Comparison of ENCODE assay signal across 9 mouse cellular contexts in the genomic region with DNA sequence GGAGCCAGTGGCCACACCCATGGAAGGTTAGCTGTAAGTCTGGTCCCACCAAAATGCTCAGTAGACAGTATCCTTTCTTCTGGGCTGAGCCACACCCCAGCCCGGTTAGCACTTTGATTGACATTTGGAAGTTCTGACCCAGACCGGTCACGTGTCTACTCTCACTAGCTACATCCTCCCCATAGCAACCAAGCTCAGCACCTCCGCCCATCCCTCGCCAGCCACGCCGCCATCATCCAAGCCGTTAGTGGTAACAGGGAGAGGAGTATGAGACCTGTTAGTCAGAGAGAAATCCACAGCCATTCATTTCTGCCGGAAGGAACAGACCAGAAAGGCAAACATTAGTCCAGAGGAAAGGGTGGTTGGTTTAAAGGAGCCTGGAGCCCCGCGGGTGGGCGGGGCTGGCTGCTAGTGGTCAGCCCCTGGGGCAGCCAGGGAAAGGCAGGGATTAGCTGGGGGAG. TPM values are rescaled to one million over a fixed set of nuclear protein-coding genes. Genes with fewer than 3 reads are reported as not detected.
DNase-seq lines count a peak whose midpoint lies in the region; ATAC-seq lines count a peak whose summit lies in the region.
"Had no signal": no experiment of that assay in that cellular context is flagged by ENCODE, and none has a peak within 500 bp of the region (broad histone marks: within the 10 kb centered on the region; RNA-seq: fewer than 3 reads in every experiment).

No protein-coding gene starts in this region.

- peak overlapping the region; percentile 59 for H3K27ac ChIP-seq in forebrain, embryonic 16.5 days (ENCODE audit: low read length)
- peak overlapping the region; percentile 53; the same call in 1 of the 2 replicates for H3K27ac ChIP-seq in limb, embryonic 12.5 days
- peak overlapping the region; percentile 63; the same call in 1 of the 2 replicates for H3K27ac ChIP-seq in stomach, embryonic 14.5 days (ENCODE audit: low read length)
- H3K27ac ChIP-seq: macrophage had no signal

- 5% methylated on average over 12 of the region's 12 CpGs for WGBS in forebrain, embryonic 16.5 days
- WGBS in limb, embryonic 12.5 days: 20% methylated on average over 12 of the region's 12 CpGs
- WGBS in stomach, embryonic 14.5 days: 18% methylated on average over 12 of the region's 12 CpGs

- no peaks in the 10 kb centered on the region for H3K9me3 ChIP-seq in forebrain, embryonic 16.5 days (ENCODE audit: control insufficient read depth, low read length)
- no peaks in the 10 kb centered on the region for H3K9me3 ChIP-seq in limb, embryonic 12.5 days
- no peaks in the 10 kb centered on the region for H3K9me3 ChIP-seq in stomach, embryonic 14.5 days (ENCODE audit: control insufficient read depth, low read depth, low read length)

- peak; percentile 71 for DNase-seq in retina, postnatal 1 day
- no peak for DNase-seq in retina, embryonic 14.5 days (ENCODE audit: low spot score)
- no peak for DNase-seq in kidney, adult 8-10 months
- no peak for DNase-seq in adrenal gland, adult 2 months
- DNase-seq in cerebellum, adult 11 months: no peak

- peak overlapping the region; percentile 3; the same call in 1 of the 2 replicates for H3K4me3 ChIP-seq in forebrain, embryonic 16.5 days (replicated peaks; ENCODE audit: low read length)
- H3K4me3 ChIP-seq in limb, embryonic 12.5 days (replicated peaks): 0 out of 2 replicates have a peak overlapping the region, but pooled peaks have one; percentile 3
- no peak overlapping the region for H3K4me3 ChIP-seq in stomach, embryonic 14.5 days (ENCODE audit: low read depth, low read length)

- no peaks in the 10 kb centered on the region for H3K27me3 ChIP-seq in forebrain, embryonic 16.5 days (replicated peaks; ENCODE audit: control insufficient read depth, insufficient read depth, low read length)
- H3K27me3 ChIP-seq in limb, embryonic 12.5 days: peaks cover 28% of the 10 kb centered on the region
- H3K27me3 ChIP-seq in stomach, embryonic 14.5 days (ENCODE audit: control insufficient read depth, insufficient read depth, low read length): no peaks in the 10 kb centered on the region

- peaks cover 48% of the 10 kb centered on the region for H3K4me1 ChIP-seq in forebrain, embryonic 16.5 days (replicated peaks; ENCODE audit: control insufficient read depth, insufficient read depth, low read length)
- peaks cover 18% of the 10 kb centered on the region for H3K4me1 ChIP-seq in limb, embryonic 12.5 days (replicated peaks)
- 0 out of 2 replicates have a peak, but pooled peaks cover 7% of the 10 kb centered on the region for H3K4me1 ChIP-seq in stomach, embryonic 14.5 days (ENCODE audit: control insufficient read depth, insufficient read depth, low read length)

- peak; percentile 5; the same call in 1 of the 2 replicates for ATAC-seq in forebrain, embryonic 16.5 days
- no peak for ATAC-seq in limb, embryonic 12.5 days (ENCODE audit: insufficient number of reproducible peaks, insufficient read depth, low FRiP score, low TSS enrichment, low read depth)
- no peak for ATAC-seq in stomach, embryonic 14.5 days (ENCODE audit: insufficient number of reproducible peaks, insufficient read depth, low FRiP score, low read depth)

- H3K36me3 ChIP-seq in forebrain, embryonic 16.5 days (ENCODE audit: control insufficient read depth, insufficient read depth): peaks cover 3% of the 10 kb centered on the region; the same call in 1 of the 2 replicates
- peaks cover 3% of the 10 kb centered on the region; the same call in 1 of the 2 replicates for H3K36me3 ChIP-seq in limb, embryonic 12.5 days
- H3K36me3 ChIP-seq in stomach, embryonic 14.5 days (ENCODE audit: control insufficient read depth, insufficient read depth, low read length): no peaks in the 10 kb centered on the region

- H3K4me2 ChIP-seq in forebrain, embryonic 16.5 days (ENCODE audit: low read length): peak overlapping the region; percentile 35
- peak overlapping the region; percentile 44 for H3K4me2 ChIP-seq in limb, embryonic 12.5 days
- peak overlapping the region; percentile 26 for H3K4me2 ChIP-seq in stomach, embryonic 14.5 days (replicated peaks; ENCODE audit: low read depth, low read length)

- peak overlapping the region; percentile 45 for H3K9ac ChIP-seq in forebrain, embryonic 16.5 days (replicated peaks; ENCODE audit: low read depth, low read length)
- no peak overlapping the region; the same call in 1 of the 2 replicates for H3K9ac ChIP-seq in limb, embryonic 12.5 days (replicated peaks)
- H3K9ac ChIP-seq in stomach, embryonic 14.5 days (replicated peaks; ENCODE audit: low read depth, low read length): no peak overlapping the region

RNA-seq across cellular contexts. Expression of a gene that starts 37.0 kb away (rescaled TPM):
- polyA plus RNA-seq in forebrain, embryonic 16.5 days (2015; fragmentation: Nextera tagmentation; extraction: Ambion mirVana): 0.75 and 1.4 TPM in 2 replicates
- 0.59 and 0.64 TPM in 2 replicates for polyA plus RNA-seq in limb, embryonic 12.5 days (2016; fragmentation: Nextera tagmentation; extraction: Ambion mirVana)
- polyA plus RNA-seq in stomach, embryonic 14.5 days (2014; fragmentation: Nextera tagmentation; extraction: Ambion mirVana): 2.6 and 2.7 TPM in 2 replicates
- 10 to 100 TPM; 70.5 to 74.9 TPM for total RNA-seq in adrenal gland, adult 2 months (2021)
- 58.4 and 91.5 TPM in 2 replicates for polyA plus RNA-seq in adrenal gland, adult 2 months (2012; rRNA removed)

RNA-seq across cellular contexts. Expression of a gene that starts 40.3 kb away (rescaled TPM):
- 4.6 and 5.8 TPM in 2 replicates for polyA plus RNA-seq in forebrain, embryonic 16.5 days (2015; fragmentation: Nextera tagmentation; extraction: Ambion mirVana)
- 0.28 and 0.67 TPM in 2 replicates for polyA plus RNA-seq in limb, embryonic 12.5 days (2016; fragmentation: Nextera tagmentation; extraction: Ambion mirVana)
- polyA plus RNA-seq in stomach, embryonic 14.5 days (2014; fragmentation: Nextera tagmentation; extraction: Ambion mirVana): 2.2 and 3.1 TPM in 2 replicates
- 1 to 10 TPM; 2.9 to 3.2 TPM for total RNA-seq in adrenal gland, adult 2 months (2021)
- 5.3 and 6.7 TPM in 2 replicates for polyA plus RNA-seq in adrenal gland, adult 2 months (2012; rRNA removed)
- polyA plus RNA-seq: macrophage had no signal

Comparison
In these comparisons a context has a peak if more than half of its experiments do, and no peak if none do; other contexts are left out.
1. RNA of a gene that starts 37.0 kb away (polyA plus RNA-seq): 58.4 to 91.5 TPM in adrenal gland, adult 2 months; 2.6 to 2.7 TPM in stomach, embryonic 14.5 days, 0.75 to 1.4 TPM in forebrain, embryonic 16.5 days and 0.59 to 0.64 TPM in limb, embryonic 12.5 days; every median in the first group is over 10 times any median in the second.
2. Peak in every context shown above with its lines, with median percentiles within 50 percentile points of each other: H3K27ac ChIP-seq and H3K4me2 ChIP-seq.